Mouse (Mus musculus): Measurements from ENCODE around the gene Arrdc2.

The Arrdc2 gene

DNA sequence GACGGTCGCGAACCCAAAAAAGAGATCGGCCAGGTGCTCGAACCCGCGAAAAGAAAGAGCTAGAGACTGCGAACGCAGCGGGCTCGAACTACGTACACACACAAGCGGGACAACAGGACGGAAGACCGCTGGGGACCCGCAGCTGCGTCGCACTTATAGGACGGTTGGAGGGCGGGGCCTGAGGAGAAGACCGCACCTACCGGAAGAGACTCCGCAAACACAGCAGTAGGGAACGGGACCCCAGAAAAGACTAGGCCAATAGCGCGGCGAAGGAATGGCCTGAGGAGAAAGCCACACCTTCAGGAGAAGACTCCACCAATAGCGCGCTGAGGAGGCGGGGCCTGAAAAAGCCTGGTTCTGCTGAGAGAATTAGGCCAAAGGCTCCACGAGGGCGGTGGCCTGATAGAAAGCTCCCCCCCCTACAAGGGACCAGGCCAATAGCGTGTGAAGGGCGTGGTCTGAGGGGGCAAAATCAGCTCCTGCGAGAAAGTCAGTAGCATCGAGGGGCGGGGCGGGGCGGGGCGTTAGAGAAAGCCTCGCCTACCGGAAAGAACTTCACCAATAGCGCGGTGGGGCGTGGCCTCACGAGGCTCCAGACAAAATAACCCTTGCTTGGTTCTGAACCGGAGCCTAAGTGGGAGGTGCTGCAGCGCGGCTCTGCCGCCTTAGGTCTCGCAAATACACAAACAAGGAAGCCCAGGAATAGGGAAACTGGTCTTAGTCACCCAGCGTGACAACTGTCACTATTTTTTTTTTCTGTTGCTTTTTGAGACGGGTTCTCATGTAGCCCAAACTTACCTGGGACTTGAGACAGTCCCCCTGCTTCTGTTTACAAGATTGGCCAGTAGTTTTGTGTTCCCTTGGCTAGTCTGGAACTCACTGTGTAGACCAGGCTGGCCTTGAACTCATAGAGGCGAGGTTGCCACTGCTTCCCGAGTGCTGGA lies at the start of gene Arrdc2:
TSS of gene Arrdc2 (minus strand) at position 313 of the 944 bp plus-strand sequence.
- peak; percentile 97 for DNase-seq (ENCODE audit: low spot score)

DNA sequence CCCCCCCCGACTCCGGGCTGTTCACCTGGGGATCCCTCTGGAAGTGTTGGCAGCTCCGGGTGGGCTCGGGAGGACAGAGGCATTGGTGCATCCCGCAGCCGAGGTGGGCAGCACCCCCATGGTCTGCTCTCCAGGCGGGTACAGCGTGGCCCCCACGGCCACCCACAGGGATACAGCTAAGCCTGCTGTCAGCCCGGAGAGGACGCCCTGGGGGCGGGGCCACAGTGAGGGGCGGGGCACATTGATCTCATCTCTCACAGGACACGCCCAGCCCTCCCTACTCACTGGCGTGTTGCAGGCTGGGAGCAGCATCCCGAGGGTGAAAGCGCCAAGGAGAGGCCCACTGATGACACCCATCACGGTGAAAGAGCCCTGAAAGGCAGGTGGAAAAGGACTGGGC lies 48.1 kb upstream of the Arrdc2 start:
- no peak for DNase-seq (ENCODE audit: low spot score)

GRCm38 (mm10) chr8:70885612-70886011 lies 46.1 kb upstream of the Arrdc2 start:
- no peak for DNase-seq (ENCODE audit: low spot score)

DNA sequence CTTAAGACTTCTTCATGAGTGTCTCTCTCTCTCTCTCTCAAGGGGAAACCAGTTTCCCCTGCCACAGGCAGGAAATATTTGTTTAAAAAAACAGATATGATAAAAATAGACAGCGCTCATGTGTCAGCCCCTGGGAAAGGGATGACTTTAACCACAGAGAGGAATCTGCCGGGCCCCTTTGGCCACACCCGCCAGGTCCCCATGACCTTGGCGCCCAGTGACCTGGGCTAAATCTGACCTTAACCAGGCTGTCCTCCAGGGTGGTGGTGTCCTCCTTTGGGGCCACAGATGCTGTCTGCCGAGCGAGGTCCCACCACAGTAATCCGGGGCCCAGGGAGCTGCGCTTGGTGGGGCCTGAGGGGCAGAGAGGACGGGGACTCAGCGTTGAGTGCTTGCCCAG lies 45.2 kb upstream of the Arrdc2 start:
- no peak for DNase-seq (ENCODE audit: low spot score)

GRCm38 (mm10) chr8:70884186-70884585 lies 44.7 kb upstream of the Arrdc2 start:
- no peak for DNase-seq (ENCODE audit: low spot score)

- no peak for DNase-seq (ENCODE audit: low spot score)
Measured at GRCm38 (mm10) chr8:70880546-70880945, 41.0 kb upstream of the Arrdc2 start.

DNA sequence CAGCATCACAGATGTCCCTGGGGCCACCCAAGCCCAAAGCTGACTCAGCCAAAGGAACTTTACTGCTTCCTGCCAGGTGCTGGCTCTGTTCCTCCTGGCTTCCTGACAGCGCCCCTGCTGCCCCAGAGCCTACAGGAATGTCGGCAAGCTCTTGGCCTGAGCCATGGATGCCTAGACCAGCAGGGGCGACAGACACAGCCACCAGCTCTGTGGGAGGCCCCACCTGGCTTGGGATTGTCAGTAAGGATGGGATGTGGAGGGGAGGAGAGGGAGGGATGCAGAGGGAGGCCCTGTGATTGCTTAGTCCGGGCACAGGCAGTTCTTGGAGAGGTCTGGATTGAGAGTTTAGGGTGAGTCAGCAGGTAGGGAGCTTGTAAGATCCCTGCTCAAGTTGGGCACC lies 40.6 kb upstream of the Arrdc2 start:
- no peak for DNase-seq (ENCODE audit: low spot score)

DNA sequence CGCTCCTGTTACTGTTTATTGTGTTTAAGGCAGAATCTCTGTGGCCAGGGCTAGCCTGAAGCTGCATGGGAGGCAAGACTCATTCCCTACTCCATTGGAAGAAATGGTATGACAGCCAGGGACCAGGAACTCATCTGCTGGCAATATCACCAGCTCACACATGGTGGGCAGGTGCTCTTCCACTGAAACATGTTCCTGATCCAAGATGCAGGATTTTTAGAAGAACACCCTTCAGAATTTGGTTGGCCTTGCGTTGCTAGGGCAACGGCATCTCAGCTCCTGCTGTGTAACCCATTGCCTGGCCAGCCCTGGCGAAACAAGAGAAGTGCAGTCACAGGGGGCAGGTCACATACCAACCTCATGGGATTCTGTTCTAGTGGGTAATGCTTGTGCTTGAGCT lies 40.0 kb upstream of the Arrdc2 start:
- no peak for DNase-seq (ENCODE audit: low spot score)

DNA sequence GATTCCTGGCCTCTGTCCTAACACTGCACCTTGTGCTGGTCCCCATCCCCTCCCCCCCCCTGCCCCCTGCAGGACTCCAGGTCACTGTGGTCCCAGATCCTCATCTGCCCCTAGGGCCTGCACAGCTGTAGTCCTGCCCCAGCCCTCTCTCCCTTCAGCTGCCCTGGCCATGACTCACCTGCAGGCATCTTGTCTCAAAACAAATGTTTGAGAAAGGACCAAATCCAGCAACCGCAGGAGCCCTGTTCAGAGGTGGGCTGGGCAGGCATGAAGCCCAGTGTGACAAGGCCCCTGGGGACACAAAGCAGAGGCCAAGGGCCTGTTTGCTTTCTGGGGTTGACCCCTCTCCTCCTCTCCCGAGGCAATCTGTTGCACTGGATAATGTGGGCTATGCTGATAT lies 38.7 kb upstream of the Arrdc2 start:
- DNase-seq (ENCODE audit: low spot score), result no peak

GRCm38 (mm10) chr8:70876382-70876781 lies 36.9 kb upstream of the Arrdc2 start:
- DNase-seq (ENCODE audit: low spot score), result no peak

DNA sequence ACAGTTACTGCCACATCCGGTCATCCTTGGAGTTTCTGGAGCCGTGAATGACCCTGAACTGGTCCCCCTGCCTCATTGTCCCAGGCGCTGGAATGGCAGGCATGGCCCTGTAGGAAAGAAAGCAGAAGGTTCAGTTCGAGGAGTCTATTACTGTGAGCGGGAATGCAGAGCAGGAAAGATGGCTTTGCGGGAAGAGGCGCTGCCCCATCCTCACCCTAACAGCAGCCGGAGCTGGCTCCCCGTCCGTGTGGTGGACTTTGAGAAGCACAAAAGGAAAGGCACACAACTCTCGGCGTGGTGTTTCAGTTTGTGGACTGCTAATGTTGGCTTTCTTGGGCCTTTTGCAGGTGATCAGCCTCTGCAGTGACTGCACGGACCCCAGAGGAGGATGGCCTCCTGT lies 34.9 kb upstream of the Arrdc2 start:
- DNase-seq (ENCODE audit: low spot score), result no peak

DNA sequence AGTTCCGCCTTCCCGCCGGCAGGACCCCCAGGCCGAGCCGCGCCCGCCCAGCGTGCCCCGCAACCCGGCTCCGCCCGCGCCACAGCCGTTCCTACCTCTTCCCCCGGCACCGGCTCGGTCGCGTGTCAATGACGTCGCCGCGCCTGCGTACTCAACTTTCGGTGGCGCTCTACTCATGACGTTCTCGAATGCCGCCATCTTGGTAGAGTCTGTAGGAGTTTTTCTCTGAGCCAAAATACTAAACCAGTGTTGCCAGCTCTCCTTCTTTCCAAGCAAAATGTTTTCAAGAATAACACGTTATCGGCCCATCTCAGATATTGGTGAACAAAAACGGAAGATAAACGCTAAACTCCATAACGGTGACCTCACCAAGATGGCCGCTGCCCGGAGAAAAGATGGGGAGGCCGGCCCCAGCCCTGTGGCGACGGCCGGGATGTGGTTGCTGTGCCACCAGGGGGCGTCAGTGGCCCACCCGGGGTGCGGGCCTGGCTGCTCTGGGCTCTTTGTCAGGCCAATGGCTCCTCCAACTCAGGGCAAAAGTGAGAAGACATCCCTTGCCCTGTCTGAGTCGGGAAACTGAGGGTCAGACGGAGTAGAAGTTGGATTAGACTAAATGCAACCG lies 34.0 kb upstream of the Arrdc2 start, which contains the start of gene Ccdc124:
TSS of gene Ccdc124 (minus strand) at position 572 of the 622 bp plus-strand sequence.
- DNase-seq (ENCODE audit: low spot score), result peak; percentile 95

GRCm38 (mm10) chr8:70872643-70873363 lies 33.3 kb upstream of the Arrdc2 start:
- no peak for DNase-seq (ENCODE audit: low spot score)

DNA sequence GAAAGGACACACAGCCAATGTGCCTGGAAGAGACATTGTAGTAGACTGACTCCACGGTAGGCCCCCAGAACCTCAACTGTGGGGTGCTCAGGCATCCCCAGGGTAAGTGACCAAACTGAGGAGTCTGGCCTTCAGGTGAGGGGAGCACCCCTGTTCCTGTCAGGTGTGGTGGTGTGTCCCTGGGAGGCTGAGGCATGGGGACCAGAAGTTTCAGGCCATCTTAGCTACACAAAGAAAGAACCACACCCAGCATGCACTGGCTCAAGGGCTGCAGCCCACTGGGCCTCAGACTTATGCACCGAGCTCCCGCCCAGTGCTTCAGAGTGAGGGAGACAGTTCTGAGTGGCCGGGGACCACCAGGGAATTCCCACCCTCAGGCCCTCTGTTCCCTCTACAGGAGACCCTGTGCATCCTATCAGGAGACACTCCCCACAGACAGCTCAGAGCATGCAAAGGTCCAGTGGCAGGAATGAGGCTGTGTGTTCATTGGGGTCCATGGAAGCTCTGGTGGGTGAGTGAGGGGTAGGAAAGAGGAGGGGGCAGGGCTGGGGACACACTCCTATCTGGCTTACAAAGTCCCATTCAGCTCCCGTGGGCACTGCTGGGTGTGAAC lies 31.8 kb upstream of the Arrdc2 start:
- DNase-seq (ENCODE audit: low spot score), result no peak

DNA sequence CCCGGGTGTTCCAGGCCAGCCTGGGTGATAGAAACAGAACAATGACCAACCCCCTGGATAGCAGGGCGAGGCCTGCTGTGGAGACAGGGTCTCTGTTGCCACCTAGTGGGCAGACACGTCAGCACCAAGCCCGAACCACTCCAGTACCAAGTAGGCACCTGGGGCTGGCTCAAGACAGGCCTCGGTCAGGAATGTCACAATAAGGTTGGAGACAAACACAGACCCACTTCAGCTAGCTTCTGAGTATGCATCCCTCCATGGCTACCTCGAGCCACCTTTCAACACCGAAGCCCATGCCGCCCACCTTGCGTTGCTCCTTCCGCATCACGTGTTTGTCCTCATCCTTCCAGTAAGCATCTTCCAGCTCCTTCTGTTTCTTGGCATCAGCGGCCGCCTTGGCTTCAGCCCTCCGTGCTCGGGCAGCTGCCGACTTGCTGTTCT lies 30.1 kb upstream of the Arrdc2 start:
- peak; percentile 79 for DNase-seq (ENCODE audit: low spot score)

- DNase-seq (ENCODE audit: low spot score), result no peak
Measured at GRCm38 (mm10) chr8:70869199-70869571, 29.7 kb upstream of the Arrdc2 start.

GRCm38 (mm10) chr8:70868559-70869198 lies 29.2 kb upstream of the Arrdc2 start:
- peak; percentile 54 for DNase-seq (ENCODE audit: low spot score)

GRCm38 (mm10) chr8:70866566-70866965 lies 27.0 kb upstream of the Arrdc2 start:
- no peak for DNase-seq (ENCODE audit: low spot score)

DNA sequence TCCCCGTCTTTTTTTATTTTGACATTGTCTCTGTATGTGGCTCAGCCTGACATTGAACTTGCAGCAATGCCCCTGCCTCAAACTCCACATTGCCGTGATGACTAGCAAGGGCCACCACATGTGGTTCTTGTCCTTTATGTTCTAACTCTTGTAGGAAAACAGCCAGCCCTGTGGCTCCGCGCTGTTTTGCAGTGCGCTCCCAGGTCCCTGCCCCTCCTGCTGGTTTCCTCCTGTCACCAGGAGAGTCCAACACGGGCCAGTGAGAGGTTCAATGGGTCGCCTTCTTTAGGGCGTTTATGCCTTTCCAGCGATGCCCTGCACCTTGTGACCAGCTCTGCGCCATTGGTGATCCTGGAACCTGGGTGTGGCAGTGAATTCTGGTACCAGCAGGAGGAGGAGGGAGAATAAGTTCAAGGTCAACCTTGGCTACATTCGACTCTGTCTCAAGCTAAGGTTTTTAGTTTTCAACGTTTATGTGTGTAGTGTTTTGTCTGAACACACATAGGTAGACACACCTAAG lies 26.5 kb upstream of the Arrdc2 start:
- no peak for DNase-seq (ENCODE audit: low spot score)

GRCm38 (mm10) chr8:70865350-70866000 lies 26.0 kb upstream of the Arrdc2 start:
- DNase-seq (ENCODE audit: low spot score), result peak; percentile 98

DNA sequence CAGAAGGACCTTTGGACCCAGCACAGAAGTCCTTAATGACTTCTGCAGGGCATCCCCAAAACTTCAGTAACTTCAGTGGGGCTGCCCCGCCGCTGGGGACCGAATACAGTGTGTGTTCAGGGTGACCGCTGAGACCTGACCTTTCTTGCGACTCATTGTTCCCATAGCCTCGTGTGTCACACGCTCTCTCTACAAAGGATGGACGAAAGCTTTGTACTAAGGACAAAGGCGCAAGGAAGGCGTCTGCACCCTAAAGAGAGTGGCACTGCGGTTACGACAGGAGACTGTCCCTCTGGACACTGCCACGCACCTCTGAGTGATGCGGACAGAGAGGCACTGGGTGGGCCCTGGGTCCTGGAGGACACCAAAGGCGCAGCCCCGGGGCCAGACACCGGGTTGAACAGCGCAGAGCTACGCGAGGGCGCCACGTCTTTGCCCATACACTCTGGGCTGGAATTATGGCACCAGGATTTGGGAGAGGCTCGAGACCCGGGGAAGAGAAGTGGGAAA lies 25.2 kb upstream of the Arrdc2 start:
- DNase-seq (ENCODE audit: low spot score), result peak; percentile 52

Data from ovary, postnatal 36 days (tissue).